Mouse (Mus musculus) left cerebral cortex, adult 8-10 months (tissue): ENCODE data around the gene Olfr286. TPM values are rescaled to one million over a fixed set of nuclear protein-coding genes. Genes with fewer than 3 reads are reported as not detected.

Experiments
- total RNA-seq, 4 experiments: library from RNA; stranded (reverse); gene quantifications; 2 replicates each; pipeline ENCODE4 v1.2.4; 2022

Gene Olfr286
- total RNA-seq, 4 experiments from 2014 or later: not detected

Other genes starting within 250 kb of the Olfr286 start
- gene Col2a1, start 229.8 kb downstream of the Olfr286 start, total RNA-seq: 1 to 10 TPM; 1.3 to 2.2 (median 1.6) TPM
- 100 to 1,000 TPM; 407 to 459 (median 428) TPM for gene Pfkm, start 141.9 kb downstream of the Olfr286 start, total RNA-seq
- 10 to 100 TPM; 13.2 to 15.3 (median 13.9) TPM for gene Senp1, start 140.7 kb downstream of the Olfr286 start, total RNA-seq
- gene Asb8, start 68.8 kb downstream of the Olfr286 start, total RNA-seq: 10 to 100 TPM; 50.8 to 53.6 (median 51.9) TPM
- gene Ccdc184, start 67.3 kb downstream of the Olfr286 start, total RNA-seq: 10 to 100 TPM; 16.5 to 18.5 (median 18.2) TPM
- under 1 TPM in 1 of 4 experiments, not detected in 3; 0.37 TPM for gene Olfr288, start 38.9 kb downstream of the Olfr286 start, total RNA-seq
- under 1 TPM in 2 of 4 experiments, not detected in 2; 0.17 to 0.35 TPM for gene Gm44579, start 13.5 kb downstream of the Olfr286 start, total RNA-seq
- 1 to 10 TPM; 4.2 to 4.9 (median 4.5) TPM for gene Olfr287, start 13.4 kb downstream of the Olfr286 start, total RNA-seq
- gene H1fnt, start 22.8 kb upstream of the Olfr286 start, total RNA-seq: not detected
- 1 to 10 TPM; 7.4 to 8.3 (median 8.1) TPM for gene Zfp641, start 61.7 kb upstream of the Olfr286 start, total RNA-seq
- gene Olfr285, start 82.9 kb upstream of the Olfr286 start, total RNA-seq: not detected
- gene Olfr284, start 106.5 kb upstream of the Olfr286 start, total RNA-seq: not detected
- not detected for gene Olfr283, start 146.5 kb upstream of the Olfr286 start, total RNA-seq
- not detected for gene Olfr282, start 196.8 kb upstream of the Olfr286 start, total RNA-seq
- gene Olfr281, start 218.1 kb upstream of the Olfr286 start, total RNA-seq: not detected
- gene OR5BS1P, start 235.4 kb upstream of the Olfr286 start, total RNA-seq: not detected
- not detected for gene Lalba, start 248.3 kb upstream of the Olfr286 start, total RNA-seq